Mouse (Mus musculus) A20 (cell line): ENCODE measurements around the gene Grk5.
"Not testable (repeated sequence)": the region's sequence is repeated elsewhere in the genome, so short reads cannot be mapped to it uniquely, and the experiment has no call there.

ENCODE experiments used
- DNase-seq: peaks from one replicate; pipeline ENCODE4 v3.0.0-alpha.2; 2011; ENCODE audit warnings: low read depth, low spot score

The Grk5 gene

GRCm38 (mm10) chr19:60911653-60912052, 22.1 kb downstream of the Grk5 start:
- no peak for DNase-seq

GRCm38 (mm10) chr19:60915236-60915635, 25.7 kb downstream of the Grk5 start:
- DNase-seq = no peak

GRCm38 (mm10) chr19:60915862-60916261, 26.3 kb downstream of the Grk5 start:
- no peak for DNase-seq

- no peak for DNase-seq
Measured at GRCm38 (mm10) chr19:60916869-60917570, 27.5 kb downstream of the Grk5 start.

GRCm38 (mm10) chr19:60924534-60924933, 35.0 kb downstream of the Grk5 start:
- DNase-seq = not testable (repeated sequence)

GRCm38 (mm10) chr19:60935001-60935400, 45.5 kb downstream of the Grk5 start:
- DNase-seq = peak; percentile 41

DNA sequence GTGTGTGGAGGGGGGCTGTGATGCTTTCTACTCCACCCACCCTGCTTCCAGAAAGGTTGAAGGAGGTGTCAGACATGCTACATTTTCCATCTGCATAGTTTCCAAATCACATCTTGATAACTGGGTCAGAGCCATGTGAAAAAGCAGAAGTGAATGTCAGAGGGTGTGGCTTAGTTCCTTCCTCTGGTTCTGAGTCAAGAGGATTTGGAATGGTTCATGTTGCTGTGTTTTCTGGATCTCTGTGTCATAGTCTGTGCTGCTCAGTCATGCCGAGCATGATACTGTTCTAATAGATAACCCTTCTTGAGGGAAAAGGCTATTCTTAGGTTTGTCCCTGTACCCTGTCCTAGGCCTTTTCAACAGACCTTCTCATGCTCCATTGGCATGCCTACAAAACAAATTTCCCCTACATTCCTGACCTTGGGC, 50.4 kb downstream of the Grk5 start:
- DNase-seq = peak; percentile 54

DNA sequence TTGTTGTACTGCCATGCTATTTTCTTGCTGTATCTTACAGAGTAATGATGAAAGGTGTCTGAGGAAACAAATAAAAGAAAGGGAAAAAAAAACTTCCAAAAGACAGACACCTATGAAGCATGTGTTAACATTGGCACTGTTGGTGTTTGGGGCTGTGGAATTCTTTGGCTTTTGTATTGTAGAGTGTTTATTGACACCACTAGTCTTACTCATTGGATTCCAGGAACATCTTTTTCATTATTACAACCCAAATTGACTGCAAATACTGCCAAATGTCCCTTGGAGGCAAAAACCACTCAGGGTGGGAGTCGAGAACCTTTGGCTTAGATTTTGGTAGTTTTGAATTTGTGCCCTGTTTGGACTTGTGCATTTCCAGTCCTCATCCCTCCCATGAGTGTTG, 51.3 kb downstream of the Grk5 start:
- DNase-seq = no peak

- peak; percentile 26 for DNase-seq
Measured at GRCm38 (mm10) chr19:60945801-60946311, 56.3 kb downstream of the Grk5 start.

- peak; percentile 47 for DNase-seq
Measured at GRCm38 (mm10) chr19:60946656-60947055, 57.1 kb downstream of the Grk5 start.

GRCm38 (mm10) chr19:60948996-60949395, 59.4 kb downstream of the Grk5 start:
- no peak for DNase-seq

DNA sequence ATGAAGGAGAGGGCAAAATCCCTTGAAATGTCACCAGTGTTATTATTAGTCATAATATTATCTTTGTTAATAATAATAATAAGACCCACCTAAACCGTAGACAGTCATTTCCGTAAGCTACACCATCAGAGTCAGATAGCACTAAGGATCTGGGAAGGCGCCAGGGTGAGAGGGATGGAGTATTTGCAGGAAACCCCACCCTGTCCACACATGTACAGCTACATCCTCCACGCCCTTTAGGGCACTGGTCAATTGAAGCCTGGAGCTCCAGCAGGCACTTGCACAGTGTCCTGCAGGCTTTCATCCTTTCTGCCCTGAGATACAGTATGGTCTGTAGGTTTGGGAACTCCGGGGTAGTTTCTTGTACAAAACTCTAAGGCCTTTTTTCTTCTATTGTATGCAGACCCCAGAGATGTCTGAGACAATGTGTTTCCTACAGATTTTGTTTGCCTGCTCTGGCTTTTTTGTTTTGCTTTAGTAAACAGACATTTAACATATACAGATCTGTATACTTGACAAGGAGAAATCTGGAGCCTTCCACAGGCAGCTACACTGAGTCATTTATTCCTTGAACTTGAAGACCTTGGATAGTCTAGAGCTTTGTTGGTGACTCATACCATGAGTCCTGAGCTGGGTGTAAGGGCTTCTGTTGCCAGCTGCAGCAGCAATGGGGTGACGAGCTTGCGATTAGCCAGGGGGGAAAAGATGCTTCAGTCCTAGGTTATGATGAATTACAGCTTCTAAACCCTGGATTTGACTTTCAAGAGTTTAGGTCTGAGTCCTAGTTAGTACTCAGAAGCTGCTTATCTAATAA, 60.7 kb downstream of the Grk5 start:
- DNase-seq = no peak

DNA sequence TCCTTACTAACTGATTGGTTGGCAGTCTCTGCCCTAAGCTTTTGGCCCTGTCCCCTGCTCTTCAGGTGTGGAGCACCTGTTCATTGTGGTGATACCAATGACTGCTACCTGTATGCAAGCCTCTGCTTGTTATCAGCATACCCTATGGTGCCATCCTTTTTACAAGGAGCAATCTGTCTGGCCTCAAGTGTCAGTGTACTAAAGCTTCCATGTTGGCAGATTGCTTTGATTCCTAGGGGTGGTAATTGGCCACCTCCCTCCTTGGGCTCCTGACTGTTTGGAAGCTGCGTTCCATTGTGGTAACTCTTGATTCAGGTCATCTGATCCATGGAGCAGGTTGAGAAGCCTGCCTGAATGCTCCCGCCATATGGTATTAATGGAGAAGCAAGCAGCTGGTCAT, 65.6 kb downstream of the Grk5 start:
- no peak for DNase-seq

DNA sequence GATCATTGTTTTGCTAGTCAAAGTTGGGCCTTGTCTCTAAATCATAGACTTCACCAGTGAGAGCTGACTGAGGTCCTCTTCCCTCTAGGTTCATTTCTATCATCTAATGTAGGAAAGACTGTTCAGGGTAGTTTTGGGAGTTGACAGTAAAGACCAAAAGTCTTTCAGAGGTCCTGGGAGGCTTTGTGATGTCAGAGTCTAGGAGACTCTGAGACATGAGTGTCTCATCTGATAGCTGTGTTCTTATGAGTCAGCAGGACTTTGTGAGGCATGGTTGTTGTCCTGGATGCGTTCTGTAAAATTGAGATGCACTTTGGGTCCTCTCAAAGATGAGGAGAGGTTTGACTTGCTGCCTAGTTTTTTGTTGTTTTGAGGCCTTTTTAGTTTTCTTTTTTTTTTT, 66.2 kb downstream of the Grk5 start:
- DNase-seq = no peak

DNA sequence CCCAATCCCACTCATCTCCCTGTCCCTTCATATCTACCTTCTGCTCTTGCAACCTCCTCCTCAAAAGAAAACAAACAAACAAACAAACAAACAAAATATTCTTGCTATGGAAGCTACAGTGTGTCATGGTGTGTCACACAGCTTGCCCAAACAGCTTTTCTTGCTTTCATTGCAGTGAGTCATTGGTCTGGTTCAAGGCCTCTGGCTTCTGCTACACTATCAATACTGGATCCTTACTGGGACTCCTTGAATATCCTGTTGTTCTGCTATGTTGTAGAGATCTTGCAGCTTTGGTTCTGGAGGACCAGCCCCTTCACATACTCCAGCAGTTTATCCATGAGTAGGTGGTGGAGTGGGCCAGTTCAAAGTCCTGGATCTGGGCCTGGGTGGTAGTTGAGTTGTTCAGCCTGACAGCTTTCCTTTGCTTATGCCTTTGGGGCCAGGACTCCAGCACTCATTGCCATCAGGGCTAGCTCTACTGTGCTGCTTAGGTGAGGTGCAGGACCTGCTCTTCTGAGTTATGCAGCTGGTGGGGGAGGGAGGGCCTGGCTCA, 66.7 kb downstream of the Grk5 start:
- DNase-seq = no peak

DNA sequence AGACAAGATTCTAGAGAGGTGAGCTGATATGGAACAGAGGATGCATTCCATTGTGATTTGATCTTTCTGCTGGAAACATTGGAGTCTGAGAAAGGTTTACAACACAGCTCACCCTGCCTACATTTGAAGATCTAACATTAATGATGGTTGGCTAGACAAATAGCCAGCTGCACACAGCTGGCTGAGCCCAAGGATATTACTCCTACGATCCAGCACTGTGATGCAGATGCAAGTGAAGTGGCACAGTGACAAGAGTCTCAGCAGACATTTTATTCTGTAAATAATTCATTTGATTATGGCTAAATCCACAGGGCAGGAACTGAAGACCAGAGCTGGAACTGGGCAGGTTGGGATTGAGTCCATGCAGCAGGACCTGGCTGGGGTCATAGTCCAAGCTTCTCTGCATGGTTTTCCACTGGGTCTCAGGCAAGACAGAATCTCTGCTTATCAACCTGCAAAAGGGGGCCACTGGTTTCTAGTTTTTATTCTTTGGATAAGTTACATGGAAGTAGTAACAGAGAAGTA, 70.2 kb downstream of the Grk5 start:
- no peak for DNase-seq

DNA sequence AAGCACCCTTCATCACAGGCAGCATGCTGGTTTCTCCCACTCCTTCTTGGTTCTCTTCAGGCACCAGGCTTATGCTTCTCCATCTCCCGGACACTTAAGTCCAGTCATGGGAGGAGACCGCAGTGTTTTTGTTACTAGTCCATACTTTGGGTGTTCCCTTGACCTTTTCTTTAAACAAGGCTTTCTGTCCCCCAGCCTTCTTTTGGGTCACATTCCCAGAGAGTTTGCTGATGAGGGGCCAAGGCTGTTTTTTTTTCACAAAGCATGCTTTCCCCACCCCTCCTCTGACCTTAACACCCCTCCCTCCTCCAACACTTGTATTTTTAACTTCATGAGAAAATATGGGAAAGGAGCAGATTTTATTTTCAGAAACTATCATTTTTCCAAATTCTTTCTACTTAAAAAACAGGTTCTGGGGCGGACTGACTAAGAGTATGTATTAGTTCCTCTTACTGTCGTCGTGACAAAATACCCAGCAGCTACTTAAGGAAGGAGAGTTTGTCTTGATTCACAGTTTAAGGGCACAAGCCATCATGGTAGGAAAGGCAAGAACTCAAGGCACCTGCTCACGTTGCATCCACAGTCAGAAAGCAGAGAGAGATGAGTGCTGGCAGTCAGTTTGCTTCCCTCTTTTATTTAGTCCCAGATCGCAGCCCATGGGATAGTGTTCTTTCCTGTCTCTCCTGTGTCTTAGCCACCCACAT, 73.0 kb downstream of the Grk5 start:
- no peak for DNase-seq

DNA sequence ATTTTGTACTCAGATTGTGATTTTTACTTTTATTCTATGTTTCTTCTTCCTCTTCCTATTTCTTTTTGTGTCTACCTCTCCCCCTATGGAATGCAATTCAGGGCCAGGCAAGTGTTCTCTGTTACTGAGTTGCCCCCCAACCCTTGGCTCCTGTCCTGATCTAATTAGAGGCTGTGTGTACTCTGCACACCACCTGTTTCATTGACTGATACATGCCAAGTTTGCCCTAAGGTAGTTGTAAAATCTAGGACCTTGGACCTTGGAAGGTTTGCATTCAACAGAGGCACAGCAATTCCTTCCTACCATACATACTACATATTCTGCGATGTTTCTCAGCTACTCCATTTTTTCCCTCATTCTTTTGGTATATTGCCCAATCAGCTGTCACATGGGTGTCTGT, 78.4 kb downstream of the Grk5 start:
- no peak for DNase-seq

DNA sequence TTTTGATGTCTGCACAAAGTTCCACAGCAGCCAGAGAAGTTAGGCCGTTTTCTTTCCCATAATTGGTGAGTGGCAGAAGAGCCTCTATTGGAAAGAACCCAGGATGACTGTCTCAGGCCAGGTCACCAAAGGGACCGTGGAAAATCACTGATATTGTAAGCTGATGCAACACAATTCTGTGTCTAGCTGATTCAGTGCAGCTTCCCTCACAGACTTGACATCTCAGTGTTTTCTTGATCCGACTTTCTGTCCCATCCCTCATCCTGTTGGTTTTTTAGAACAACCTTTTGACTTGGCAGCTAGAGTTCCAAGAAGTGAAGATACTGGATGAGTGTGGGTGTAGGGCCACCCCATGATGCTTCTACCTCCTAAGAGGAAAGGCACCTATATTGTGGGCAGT, 80.9 kb downstream of the Grk5 start:
- DNase-seq = no peak

- no peak for DNase-seq
Measured at GRCm38 (mm10) chr19:60971598-60971997, 82.0 kb downstream of the Grk5 start.

GRCm38 (mm10) chr19:60972281-60973015, 82.9 kb downstream of the Grk5 start:
- DNase-seq = no peak
